Mouse (Mus musculus) cerebellum, adult 8-10 months (tissue): ENCODE data around the gene Nlrx1.

Source experiments
- DNase-seq: peaks from one replicate; pipeline ENCODE4 v3.0.0; 2022

The Nlrx1 gene

DNA sequence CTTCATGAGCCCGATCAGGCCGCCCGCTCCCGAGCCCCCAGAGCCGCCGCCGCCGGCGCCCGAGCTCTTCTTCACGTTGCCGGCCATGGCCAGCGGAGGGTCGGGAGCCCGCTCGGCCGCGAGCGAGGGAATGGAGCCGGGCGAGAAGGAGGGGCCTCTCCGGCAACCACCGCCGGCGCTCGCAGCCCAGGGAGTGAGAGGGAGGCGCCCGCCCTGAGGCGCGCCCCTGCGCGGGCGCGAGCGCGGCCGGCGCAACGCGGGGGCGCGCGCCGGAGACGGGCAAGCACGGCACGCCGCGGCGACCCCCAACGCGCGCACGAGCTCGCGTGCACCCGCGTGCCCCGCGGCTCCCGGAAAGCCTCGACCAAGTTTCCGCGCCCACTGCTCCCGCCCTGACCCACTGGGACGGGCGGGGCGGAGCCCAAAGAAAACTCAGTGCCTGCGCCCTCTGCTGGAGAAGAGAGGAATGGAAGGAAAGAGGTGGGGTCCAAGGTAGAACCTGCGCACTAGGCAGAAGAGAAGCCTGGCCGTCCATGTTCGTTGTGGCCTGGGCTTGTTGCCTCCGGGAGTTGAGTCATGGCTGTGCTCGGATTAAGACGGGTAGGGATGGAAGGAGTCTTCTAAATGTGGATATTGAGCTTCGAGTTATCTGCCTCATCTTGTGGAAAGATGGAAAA is 34.5 kb downstream of the Nlrx1 start, which contains the start of gene Cbl:
Gene Cbl (minus strand): TSS at position 248 of the 677 bp plus-strand sequence.
- peak; percentile 99 for DNase-seq

DNA sequence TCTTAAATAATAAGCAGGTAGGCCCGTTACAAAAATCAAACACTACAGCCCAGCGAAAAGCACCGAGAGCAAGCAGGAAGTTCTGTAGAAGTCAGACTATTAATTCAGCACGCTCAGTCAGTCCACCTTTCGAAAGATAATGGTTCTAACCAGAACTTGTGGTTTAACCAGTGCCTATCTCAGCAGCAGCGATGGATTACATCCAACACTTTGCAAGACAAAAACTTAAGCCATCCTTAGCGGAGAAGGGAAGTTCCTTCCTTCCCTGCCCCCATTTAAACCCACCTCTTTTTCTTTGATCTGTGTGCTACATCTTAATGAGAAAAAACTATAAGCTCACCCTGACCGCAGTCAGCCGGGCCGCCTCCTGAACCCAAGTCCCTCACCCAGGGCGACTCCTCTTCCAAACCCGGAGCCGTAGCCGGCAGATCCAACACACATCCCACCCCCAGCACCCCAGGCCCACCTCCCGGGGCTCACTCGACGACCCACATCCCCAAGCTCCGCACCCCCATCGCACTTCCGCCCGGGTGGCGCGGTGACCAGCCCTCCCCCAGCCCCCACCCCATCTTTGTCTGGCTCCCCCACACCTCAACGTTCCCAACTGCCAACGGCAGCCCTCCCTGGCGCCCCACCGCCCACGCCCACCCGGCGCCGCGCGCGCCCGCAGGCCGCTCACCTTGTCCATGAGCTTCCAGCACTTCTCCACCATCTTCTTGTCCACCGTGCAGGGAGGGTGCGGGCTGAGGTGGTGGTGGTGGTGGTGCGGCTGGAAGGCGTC is 35.2 kb downstream of the Nlrx1 start:
- DNase-seq: peak; percentile 36

DNA sequence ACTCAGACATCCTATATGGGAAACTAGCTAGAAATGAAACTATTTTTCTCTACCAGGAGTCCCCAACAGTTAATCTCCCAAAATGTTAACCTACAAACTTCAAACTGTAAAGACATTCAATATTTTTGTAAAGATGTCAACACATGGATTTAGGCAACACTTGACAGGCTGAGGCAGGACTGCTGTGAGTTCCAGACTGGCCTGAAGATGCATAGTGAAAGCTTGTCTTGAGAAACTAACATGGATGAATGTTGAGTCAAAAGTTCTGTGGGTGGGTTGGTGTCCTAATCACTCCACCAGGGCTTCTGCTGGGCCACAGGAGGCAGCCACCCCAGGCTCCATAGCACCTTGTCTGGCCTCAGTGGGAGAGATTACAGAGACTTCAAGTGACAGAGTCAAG is 36.8 kb downstream of the Nlrx1 start:
- DNase-seq: no peak

DNA sequence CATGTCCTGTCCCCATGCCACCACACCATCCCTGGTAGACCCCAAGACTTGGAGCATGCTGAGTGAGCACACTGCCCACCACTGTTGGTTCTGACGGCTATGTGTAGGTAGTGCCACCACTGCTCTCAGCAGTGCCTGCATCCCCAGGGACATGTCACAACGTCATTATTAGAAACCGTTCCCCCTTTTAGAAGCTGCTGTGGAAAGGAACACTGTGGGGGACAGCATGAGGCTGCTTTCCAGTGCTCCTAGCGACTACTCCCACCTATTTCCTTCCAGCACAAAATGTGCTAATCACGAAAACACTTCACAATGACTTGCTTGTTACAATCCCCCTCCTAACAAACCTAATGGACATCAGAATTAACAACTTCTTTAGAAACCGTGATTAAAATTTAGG is 42.4 kb downstream of the Nlrx1 start:
- no peak for DNase-seq

DNA sequence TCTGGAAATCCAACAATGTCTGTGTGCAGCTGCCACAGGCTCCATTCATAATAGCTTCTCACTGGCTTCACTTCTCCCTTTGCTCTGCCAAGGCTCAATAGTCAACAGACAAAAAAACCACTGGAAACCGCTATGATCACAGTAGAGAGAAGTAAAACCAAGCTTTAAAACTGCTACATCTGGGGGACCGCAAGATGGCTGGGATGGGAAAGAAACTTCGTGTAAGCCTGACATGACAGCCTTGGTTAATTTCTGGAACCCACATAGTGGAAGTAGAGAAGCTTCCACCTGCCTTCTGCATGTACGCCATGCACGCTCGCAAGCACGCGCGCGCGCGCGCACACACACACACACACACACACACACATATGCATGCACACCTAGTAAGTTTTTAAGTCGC is 54.9 kb downstream of the Nlrx1 start:
- DNase-seq: no peak

DNA sequence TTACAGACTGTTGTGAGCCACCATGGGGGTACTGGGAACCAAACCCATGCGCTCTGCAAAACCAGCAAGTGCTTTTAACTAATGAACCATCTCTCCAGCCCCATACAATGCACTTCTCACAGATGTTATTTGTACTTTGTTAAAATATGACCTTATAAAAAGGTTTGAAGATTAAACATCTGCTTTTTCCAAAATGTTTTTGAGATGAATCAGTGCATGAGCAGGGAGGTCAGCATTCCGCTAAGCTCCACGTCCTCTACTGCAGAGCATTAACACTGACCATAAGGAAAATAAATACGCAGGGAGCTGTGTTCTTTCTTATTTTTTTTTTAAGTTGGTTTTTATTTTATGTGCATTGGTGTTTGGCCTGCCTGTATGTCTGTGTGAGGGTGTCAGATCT is 56.0 kb downstream of the Nlrx1 start:
- DNase-seq: no peak

DNA sequence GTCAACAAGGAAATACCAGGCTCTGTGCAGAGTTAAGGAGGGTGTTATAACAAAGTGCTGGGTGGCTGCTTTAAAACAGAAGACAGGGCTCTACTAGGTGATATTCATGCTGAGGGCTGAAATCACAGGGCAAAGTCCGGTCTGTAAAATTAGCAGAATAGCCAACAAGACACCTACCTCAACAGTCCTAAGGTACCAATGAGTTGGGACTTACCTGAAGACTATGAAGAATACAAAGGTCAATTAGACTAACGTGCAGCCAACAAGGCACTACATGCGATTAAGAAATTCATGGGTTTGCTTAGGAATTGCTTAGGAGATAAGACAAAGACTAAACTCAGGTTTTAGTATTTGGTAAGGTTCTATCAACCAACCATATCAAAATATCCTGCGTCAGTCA is 59.0 kb downstream of the Nlrx1 start:
- no peak for DNase-seq

DNA sequence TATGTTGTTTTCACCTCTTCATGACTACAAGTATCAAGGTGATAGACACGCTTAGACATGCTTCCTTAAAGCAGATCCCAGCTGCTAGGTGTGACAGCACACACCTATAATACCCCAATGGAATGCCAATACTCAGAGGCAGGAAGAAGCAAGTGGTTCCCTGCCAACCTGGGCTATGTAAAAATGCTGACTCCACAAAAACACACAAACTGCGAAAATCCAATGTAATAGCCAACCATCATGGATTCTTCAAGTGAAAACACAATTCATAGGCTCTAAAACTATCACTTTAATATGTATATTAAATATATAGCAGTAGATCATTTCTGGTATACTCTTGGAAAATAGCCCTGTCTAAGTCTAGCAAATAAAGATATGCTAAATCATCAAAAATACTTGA is 60.6 kb downstream of the Nlrx1 start:
- no peak for DNase-seq
